Mouse (Mus musculus) Patski (cell line): ENCODE measurements around the gene Kansl1l. TPM values are rescaled to one million over a fixed set of nuclear protein-coding genes. Genes with fewer than 3 reads are reported as not detected.

ENCODE experiments used
- ATAC-seq: fragments of 100-300 bp; one replicate; pipeline ENCODE4 v1.8.0; 2021
- CTCF ChIA-PET: fragments of 350-600 bp; sonication (Branson Sonifier 250); formaldehyde crosslinking; loops from one replicate; lab custom pipeline; 2022; ENCODE audit warnings: inconsistent platforms; lab: Charles Lee
- POLR2A ChIA-PET: fragments of 350-600 bp; sonication (Branson Sonifier 250); formaldehyde crosslinking; loops from one replicate; lab custom pipeline; 2022; ENCODE audit warnings: antibody characterized with exemption, inconsistent platforms; lab: Charles Lee
- DNase-seq: peaks from one replicate; pipeline ENCODE4 v3.0.0-alpha.2; 2011; ENCODE audit warnings: low read depth, low spot score
- H3K27me3 ChIP-seq: fragments of 371-371 bp; one replicate; pipeline ENCODE4 v1.5.1; 2021
- CTCF ChIP-seq: fragments of 100-300 bp; IDR thresholded peaks from one replicate; pipeline ENCODE4 v1.5.1; 2021
- in situ Hi-C: fragments of 300-500 bp; cut with MboI; formaldehyde crosslinking; loops from 3 replicates; pipeline ENCODE4 v1.11.1; 2018; ENCODE audit warnings: low pct_unique_long_range_greater_than_20kb, mixed read lengths
- polyA plus RNA-seq: library from polyadenylated mRNA; unstranded; gene quantifications from one replicate; pipeline ENCODE4 v1.2.3, GENCODE M21; 2021

Kansl1l gene
- polyA plus RNA-seq, 1 experiment from 2014 or later: 44.2 TPM

- in situ Hi-C loops: loop anchor here (25.0 kb wide), 1 partner anchor 334 kb away; no protein-coding TSS in a partner anchor
- no peak for ATAC-seq
Measured at GRCm38 (mm10) chr1:66677928-66678327, 139.4 kb downstream of the Kansl1l start.

GRCm38 (mm10) chr1:66672812-66673211, 144.6 kb downstream of the Kansl1l start:
- POLR2A ChIA-PET: interaction anchor here (0.7 kb wide), 1 partner anchor 23 kb away, joined by 3 read pairs; no protein-coding TSS in a partner anchor
- DNase-seq (no peak), ATAC-seq (no peak)
- in situ Hi-C loops: no loop called here
- H3K27me3 ChIP-seq: peaks cover 48% of the 10 kb centered on the region
- CTCF ChIA-PET: no interaction called here
- TF ChIP-seq CTCF: no peak

More at GRCm38 (mm10) chr1:66677928-66678327, 139.4 kb downstream of the Kansl1l start:
- no peak for DNase-seq
- CTCF ChIA-PET: interaction anchor here (0.8 kb wide), 1 partner anchor 12 kb away, joined by 3 read pairs; no protein-coding TSS in a partner anchor
- H3K27me3 ChIP-seq: peaks cover 31% of the 10 kb centered on the region
- no peak for TF ChIP-seq CTCF
- POLR2A ChIA-PET: no interaction called here

GRCm38 (mm10) chr1:66671475-66671874, 145.9 kb downstream of the Kansl1l start:
- in situ Hi-C loops: no loop called here
- no peak for ATAC-seq
- CTCF ChIA-PET: no interaction called here
- POLR2A ChIA-PET: no interaction called here
- no peak for TF ChIP-seq CTCF
- no peak for DNase-seq
- peaks cover 48% of the 10 kb centered on the region for H3K27me3 ChIP-seq

Other genes starting within 250 kb of the Kansl1l start
- 48.3 TPM for gene Rpe, start 116.7 kb downstream of the Kansl1l start, polyA plus RNA-seq
- 220 TPM for gene Acadl, start 45.7 kb upstream of the Kansl1l start, polyA plus RNA-seq
- not detected for gene Myl1, start 127.8 kb upstream of the Kansl1l start, polyA plus RNA-seq
- 42.3 TPM for gene Lancl1, start 221.3 kb upstream of the Kansl1l start, polyA plus RNA-seq